Mouse (Mus musculus): ENCODE results near the gene Ggnbp2. TPM values are rescaled to one million over a fixed set of nuclear protein-coding genes. Genes with fewer than 3 reads are reported as not detected.
A peak's percentile ranks its signal among the peaks of the same experiment; 100 is the strongest.

Ggnbp2 gene
- total RNA-seq (2021) = 10 to 100 TPM; 40.6 to 52.8 TPM
- long read RNA-seq, experiment 1, transcript Ggnbp2-211 (14 exons, 3,056 nt) = minor isoform, 8 of 70 reads
- long read RNA-seq, experiment 1, transcript Ggnbp2-213 (14 exons, 2,950 nt) = minor isoform, 6 of 70 reads
- long read RNA-seq, experiment 1, transcript Ggnbp2-203 (14 exons, 3,034 nt) = major isoform, 12 of 70 reads
- long read RNA-seq, experiment 1, transcript Ggnbp2-206 (13 exons, 2,528 nt) = minor isoform, 6 of 70 reads
- long read RNA-seq, experiment 1, partial matches to known transcripts = 17 of 70 reads
- long read RNA-seq, experiment 1, other reads (novel, unspliced or antisense) = 20 of 70 reads
- long read RNA-seq, experiment 2, transcript Ggnbp2-211 (14 exons, 3,056 nt) = minor isoform, 7 of 62 reads
- long read RNA-seq, experiment 2, transcript Ggnbp2-203 (14 exons, 3,034 nt) = major isoform, 10 of 62 reads
- long read RNA-seq, experiment 2, transcript Ggnbp2-206 (13 exons, 2,528 nt) = minor isoform, 6 of 62 reads
- long read RNA-seq, experiment 2, partial matches to known transcripts = 13 of 62 reads
- long read RNA-seq, experiment 2, other reads (novel, unspliced or antisense) = 23 of 62 reads

DNA sequence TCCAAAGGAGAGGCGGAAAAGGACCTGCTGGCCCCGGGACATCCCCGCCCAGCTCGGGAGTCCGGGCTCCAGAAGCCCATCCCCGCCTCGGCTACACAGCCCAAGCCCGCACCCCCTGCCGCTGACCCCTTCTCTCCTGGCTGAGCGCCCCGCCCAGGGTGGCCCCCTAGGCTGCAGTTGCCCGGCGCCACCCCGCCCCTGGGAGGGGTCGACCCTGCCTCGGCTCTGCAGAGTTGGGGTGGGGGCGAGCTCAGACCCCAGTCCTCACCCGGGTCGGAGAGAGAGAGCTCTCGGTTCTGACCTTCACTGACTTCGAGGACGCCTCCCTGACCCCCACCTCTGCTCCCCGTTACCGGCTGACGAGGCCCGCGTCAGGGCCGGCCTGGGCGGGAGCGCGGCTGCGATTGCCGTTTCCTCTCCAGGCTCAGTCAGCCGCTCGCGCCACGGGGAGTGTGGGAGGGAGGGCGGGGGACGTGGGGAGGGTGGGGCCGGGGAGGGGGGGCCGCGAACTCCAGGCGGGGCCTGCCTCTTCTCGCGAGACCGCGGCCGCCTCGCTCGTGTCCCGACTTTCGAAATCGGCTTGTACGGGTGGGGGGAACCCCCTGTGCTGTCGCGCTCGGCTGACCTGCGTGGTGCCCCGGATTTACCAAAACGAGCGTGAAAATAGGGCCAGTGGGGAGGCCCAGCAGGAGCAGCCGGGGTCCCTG is at the start of gene Ggnbp2:
TSS of gene Ggnbp2 (minus strand) at position 481 of the 707 bp plus-strand sequence.
- peak; percentile 94 for DNase-seq

GRCm38 (mm10) chr11:84919951-84920350 is 49.3 kb upstream of the Ggnbp2 start:
- DNase-seq = no peak

DNA sequence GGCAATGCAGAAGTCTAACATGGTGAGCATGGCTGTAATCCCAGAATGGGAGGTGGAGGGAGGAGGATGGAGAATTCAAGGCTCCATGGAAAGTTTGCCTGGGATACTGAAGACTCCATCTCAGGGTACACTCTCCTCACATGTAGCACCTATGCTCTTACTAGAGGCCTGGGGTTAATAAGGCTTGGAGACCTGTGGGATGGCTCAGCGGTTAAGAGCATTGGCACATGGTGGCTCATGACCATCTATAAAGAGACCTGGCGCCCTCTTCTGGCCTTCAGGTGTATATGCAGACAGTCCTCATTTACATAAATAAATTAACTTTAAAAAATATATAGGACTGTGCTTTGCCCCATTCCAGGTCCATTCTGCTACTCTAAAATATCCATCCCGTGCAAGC is 48.7 kb upstream of the Ggnbp2 start:
- DNase-seq = peak; percentile 36

- peak; percentile 91 for DNase-seq
Measured at GRCm38 (mm10) chr11:84918425-84918824, 47.8 kb upstream of the Ggnbp2 start.

GRCm38 (mm10) chr11:84916703-84917300 is 46.2 kb upstream of the Ggnbp2 start:
- DNase-seq = no peak

- DNase-seq = peak; percentile 67
Measured at GRCm38 (mm10) chr11:84916053-84916702, 45.6 kb upstream of the Ggnbp2 start, which contains the start of gene Znhit3. Gene Znhit3 (minus strand): TSS chr11:84916366.

DNA sequence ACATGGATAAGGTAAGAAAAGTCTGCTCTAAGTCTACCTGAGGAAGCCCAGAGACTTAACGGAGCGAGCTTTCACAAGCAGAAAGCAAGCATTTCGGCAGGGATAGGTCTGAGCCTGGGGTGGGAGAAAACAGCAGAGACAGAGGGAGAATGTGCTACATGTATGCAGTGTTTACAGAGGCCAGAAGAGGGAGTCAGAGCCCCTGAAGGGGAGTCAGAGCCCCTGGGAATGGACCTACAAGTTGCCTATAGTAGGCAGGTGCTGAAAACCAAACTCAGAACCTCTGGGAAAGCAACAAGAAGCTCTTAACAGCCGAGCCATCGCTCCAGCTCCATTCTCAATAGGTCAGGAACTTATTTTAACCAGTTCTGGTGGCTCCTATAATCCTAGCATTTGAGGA is 44.1 kb upstream of the Ggnbp2 start:
- DNase-seq = no peak

- no peak for DNase-seq
Measured at GRCm38 (mm10) chr11:84910411-84910810, 39.8 kb upstream of the Ggnbp2 start.

- no peak for DNase-seq
Measured at GRCm38 (mm10) chr11:84908480-84908879, 37.9 kb upstream of the Ggnbp2 start.

GRCm38 (mm10) chr11:84907081-84907480 is 36.5 kb upstream of the Ggnbp2 start:
- no peak for DNase-seq

DNA sequence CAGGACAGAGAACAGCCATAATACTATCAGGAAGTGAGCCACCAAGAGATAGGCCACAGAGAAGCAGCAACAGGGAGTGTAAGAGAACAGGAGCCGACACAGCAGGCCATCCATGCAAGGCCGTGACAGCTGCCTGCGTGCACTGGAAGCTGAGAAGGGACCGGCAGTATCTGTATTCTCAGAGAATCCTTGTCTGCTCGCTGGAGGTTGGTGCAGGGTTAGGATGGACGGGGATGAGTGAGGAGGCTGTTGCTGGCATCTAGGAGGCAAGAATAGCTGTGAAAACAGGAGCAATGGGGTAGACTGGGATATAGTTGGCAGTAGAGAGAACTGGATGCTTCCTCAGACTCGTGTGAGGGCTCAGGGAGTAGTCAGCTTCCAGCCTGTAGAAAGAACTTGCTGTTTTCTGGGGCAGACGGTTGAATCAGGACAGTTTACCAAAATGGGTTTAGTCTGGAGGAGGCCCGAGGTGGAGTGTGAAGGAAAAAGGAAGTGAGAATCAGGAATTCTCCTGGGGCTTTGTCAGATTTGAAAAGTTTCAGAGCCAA is 34.1 kb upstream of the Ggnbp2 start:
- DNase-seq = no peak

- DNase-seq = no peak
Measured at GRCm38 (mm10) chr11:84893113-84893512, 22.5 kb upstream of the Ggnbp2 start.

- DNase-seq = no peak
Measured at GRCm38 (mm10) chr11:84891705-84892104, 21.1 kb upstream of the Ggnbp2 start.

DNA sequence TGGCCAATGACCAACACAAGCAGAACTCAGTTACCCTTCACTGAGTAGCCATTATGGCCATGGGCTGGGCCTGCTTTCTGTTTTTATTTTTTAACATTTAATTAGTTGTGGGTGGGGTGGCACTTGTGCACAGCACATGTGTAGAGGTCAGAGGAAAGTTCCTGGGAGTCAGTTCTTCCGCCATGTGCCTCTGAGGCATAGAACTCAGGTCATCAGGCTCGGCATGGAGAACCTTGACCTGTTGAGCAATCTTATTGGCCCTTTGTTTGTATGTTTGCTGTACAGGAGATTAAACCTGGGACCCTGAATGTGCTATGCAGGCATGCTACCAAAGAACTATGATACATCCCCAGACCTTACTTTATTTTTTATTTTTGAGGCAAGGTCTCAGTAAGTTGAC is 18.9 kb upstream of the Ggnbp2 start:
- no peak for DNase-seq

GRCm38 (mm10) chr11:84888025-84888424 is 17.4 kb upstream of the Ggnbp2 start:
- no peak for DNase-seq

DNA sequence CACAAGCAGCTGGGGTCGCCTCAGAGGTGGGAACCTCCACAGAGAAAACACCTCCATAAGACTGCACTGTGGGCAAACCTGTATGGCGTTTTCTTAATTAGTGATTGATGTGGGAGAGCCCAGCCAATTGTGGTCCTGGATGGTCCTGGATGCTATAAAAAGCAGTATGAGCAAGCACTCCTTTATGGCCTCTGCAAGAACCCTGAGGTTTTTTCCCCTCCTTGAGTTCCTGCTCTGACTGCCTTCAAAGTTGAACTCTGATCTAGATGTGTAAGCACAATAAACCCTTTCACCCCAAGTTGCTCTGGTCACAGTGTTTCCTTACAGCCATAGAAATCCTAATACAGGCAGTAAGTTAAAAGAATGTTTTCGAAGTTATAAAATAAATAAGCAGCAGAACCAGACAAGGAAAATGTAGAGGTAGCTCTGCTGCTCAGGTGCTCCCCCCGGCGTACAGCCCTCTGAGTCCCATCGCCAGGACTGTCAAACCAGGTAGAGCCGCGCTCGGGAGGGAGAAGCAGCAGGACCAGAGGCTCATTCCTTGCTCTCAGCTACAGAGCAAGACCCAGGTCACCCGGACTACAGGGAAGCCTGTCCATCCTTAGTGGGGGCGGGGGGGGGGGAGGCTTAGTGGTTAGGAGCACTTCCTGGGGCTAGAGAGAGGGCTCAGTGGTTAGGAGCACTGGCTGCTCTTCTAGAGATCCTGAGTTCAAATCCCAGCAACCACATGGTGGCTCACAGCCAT is 16.3 kb upstream of the Ggnbp2 start:
- DNase-seq = no peak

DNA sequence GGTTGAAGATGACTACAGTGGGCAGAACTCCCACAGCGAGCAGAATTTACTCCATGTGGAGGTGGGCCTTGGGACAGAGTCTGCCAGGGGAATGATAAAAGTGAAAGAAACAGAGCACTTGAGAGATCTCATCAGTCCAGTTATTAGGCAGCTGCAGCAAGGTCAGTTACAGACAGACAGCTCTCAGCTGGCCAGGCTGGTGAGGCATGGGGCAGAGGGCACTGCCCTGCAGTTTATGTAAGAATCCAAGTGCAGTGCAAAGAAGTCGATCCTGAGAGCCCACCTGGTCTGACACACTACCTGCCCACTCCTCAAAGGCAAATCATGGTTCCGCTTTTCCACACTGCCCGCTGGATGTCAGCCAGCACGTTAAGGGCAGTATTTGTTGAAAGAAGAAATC is 15.6 kb upstream of the Ggnbp2 start:
- DNase-seq = no peak

- DNase-seq = no peak
Measured at GRCm38 (mm10) chr11:84885238-84885637, 14.6 kb upstream of the Ggnbp2 start.

DNA sequence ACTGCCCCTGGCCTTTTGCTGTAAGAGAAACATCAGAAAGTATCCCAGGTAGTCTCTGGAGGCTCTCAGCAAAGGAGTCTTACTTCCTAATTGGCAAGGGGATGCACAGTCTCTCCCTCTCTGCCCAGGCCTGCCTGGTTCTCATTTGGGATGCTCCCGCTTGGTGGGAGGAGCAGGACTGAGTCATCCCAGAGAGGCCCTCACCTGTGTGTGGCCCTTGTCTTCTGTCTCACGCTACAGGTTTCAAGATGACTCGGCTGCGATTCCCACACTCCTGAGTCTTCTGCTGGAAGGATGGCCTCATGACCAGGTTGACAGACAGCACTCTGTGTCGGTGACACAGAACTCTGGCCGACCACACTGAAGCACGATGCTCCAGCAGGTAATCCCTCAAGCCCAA is 11.7 kb upstream of the Ggnbp2 start:
- no peak for DNase-seq

- DNase-seq = no peak
Measured at GRCm38 (mm10) chr11:84880971-84881370, 10.4 kb upstream of the Ggnbp2 start.

GRCm38 (mm10) chr11:84880465-84880961 is 9.9 kb upstream of the Ggnbp2 start:
- DNase-seq = peak; percentile 52
